38 mouse cellular contexts compared by ENCODE assay signal in the genomic region with DNA sequence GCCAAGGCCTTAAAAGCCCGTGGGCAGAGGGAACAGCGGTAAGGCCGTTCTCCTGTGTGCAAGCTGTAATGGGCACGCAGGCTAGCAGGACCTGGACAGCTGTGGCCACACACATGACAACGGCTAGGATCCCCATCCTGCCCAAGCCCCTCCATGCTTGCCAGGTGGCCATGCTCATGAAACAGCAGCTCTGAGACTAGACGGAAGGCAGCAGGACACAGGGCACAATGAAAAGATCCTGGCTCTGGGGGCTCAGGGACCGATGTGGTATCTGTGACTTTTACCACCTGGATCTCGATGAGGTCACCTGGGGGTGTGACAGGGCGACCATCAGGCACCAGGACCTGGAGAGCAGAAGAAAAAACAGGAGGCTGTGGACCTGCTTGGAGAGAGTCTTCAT. TPM values are rescaled to one million over a fixed set of nuclear protein-coding genes. Genes with fewer than 3 reads are reported as not detected.
"Had no signal": no experiment of that assay in that cellular context is flagged by ENCODE, and none has a peak within 500 bp of the region (broad histone marks: within the 10 kb centered on the region; RNA-seq: fewer than 3 reads in every experiment).

No protein-coding gene starts in this region.

- H3K27me3 ChIP-seq: heart, embryonic 13.5 days; heart, embryonic 15.5 days; hindbrain, embryonic 13.5 days; hindbrain, embryonic 15.5 days; kidney, embryonic 15.5 days; limb, embryonic 13.5 days; limb, embryonic 15.5 days; liver, embryonic 12.5 days had no signal

- H3K4me3 ChIP-seq: heart, embryonic 13.5 days; heart, embryonic 15.5 days; hindbrain, embryonic 13.5 days; hindbrain, embryonic 15.5 days; kidney, embryonic 15.5 days; layer of hippocampus, adult 2 months; limb, embryonic 13.5 days; limb, embryonic 15.5 days; liver, embryonic 12.5 days had no signal

- DNase-seq: gastrocnemius, postnatal 14 days; gastrocnemius, postnatal 36 days; heart, adult 18-20 months; heart, postnatal 14 days; heart, postnatal 36 days; kidney, adult 11 months; kidney, adult 2 months; kidney, adult 9 months; kidney, postnatal 14 days; kidney, postnatal 36 days; left cerebral cortex, postnatal 4 days had no signal

- H3K4me2 ChIP-seq: heart, embryonic 11.5 days; heart, embryonic 13.5 days; heart, embryonic 15.5 days; hindbrain, embryonic 13.5 days; hindbrain, embryonic 15.5 days; kidney, embryonic 15.5 days; limb, embryonic 13.5 days; limb, embryonic 15.5 days; liver, embryonic 12.5 days had no signal

RNA-seq across cellular contexts. Expression of a gene that starts 2.2 kb away (rescaled TPM):
- total RNA-seq: gastrocnemius, adult 18-20 months; gastrocnemius, adult 8-10 months; gastrocnemius, postnatal 14 days; heart, adult 18-20 months; heart, postnatal 14 days; heart, postnatal 36 days; hematopoietic stem cell, adult 5-6 weeks; hindbrain, postnatal 0 days; layer of hippocampus, adult 2 months; layer of hippocampus, postnatal 25 days; left cerebral cortex, adult 18-20 months; left cerebral cortex, postnatal 10 days; left cerebral cortex, postnatal 4 days had no signal
- polyA plus RNA-seq: gonadal fat pad, adult 2 months; heart, embryonic 11.5 days; heart, embryonic 13.5 days; heart, embryonic 15.5 days; heart, postnatal 0 days; hindbrain, embryonic 11.5 days; hindbrain, embryonic 13.5 days; hindbrain, embryonic 15.5 days; hindbrain, postnatal 0 days; intestine, embryonic 14.5 days; intestine, embryonic 16.5 days; kidney, adult 2 months; kidney, embryonic 15.5 days; kidney, postnatal 0 days; large intestine, adult 2 months; limb, embryonic 11.5 days; limb, embryonic 15.5 days; liver, adult 2 months; liver, embryonic 12.5 days; liver, embryonic 14.5 days had no signal

RNA-seq across cellular contexts. Expression of a gene that starts 15.8 kb away (rescaled TPM):
- total RNA-seq: gastrocnemius, adult 18-20 months; gastrocnemius, adult 8-10 months; heart, postnatal 36 days; hematopoietic stem cell, adult 5-6 weeks had no signal
